Mouse (Mus musculus) forebrain, embryonic 13.5 days (tissue): ENCODE results near the gene Decr2. TPM values are rescaled to one million over a fixed set of nuclear protein-coding genes. Genes with fewer than 3 reads are reported as not detected.
A peak's percentile ranks its signal among the peaks of the same experiment; 100 is the strongest.
"Not testable (repeated sequence)": the region's sequence is repeated elsewhere in the genome, so short reads cannot be mapped to it uniquely, and the experiment has no call there.

Source experiments
- ATAC-seq: fragments of 200-750 bp; cut with Nextera tagmentation; 2 replicates; pipeline ENCODE4 v1.8.0; 2017
- H3K27ac ChIP-seq: fragments of 300-500 bp; sonication (generic); 2 replicates; pipeline ENCODE4 v1.5.1; 2015; ENCODE audit warnings: inconsistent platforms, mild to moderate bottlenecking, moderate library complexity
- H3K27me3 ChIP-seq: fragments of 300-500 bp; sonication (generic); 2 replicates; pipeline ENCODE4 v1.6.1; 2015; ENCODE audit warnings: mild to moderate bottlenecking, inconsistent platforms
- H3K36me3 ChIP-seq: fragments of 300-500 bp; sonication (generic); 2 replicates; pipeline ENCODE4 v1.6.1; 2015; ENCODE audit warnings: mild to moderate bottlenecking, inconsistent platforms; ENCODE audit not compliant: poor library complexity, severe bottlenecking
- H3K4me1 ChIP-seq: fragments of 300-500 bp; sonication (generic); 2 replicates; pipeline ENCODE4 v1.6.1; 2015; ENCODE audit warnings: inconsistent platforms
- H3K4me2 ChIP-seq: fragments of 300-500 bp; sonication (generic); 2 replicates; pipeline ENCODE4 v1.6.1; 2015; ENCODE audit warnings: inconsistent platforms, mild to moderate bottlenecking, moderate library complexity
- H3K4me3 ChIP-seq: fragments of 300-500 bp; sonication (generic); 2 replicates; pipeline ENCODE4 v1.5.1; 2015; ENCODE audit warnings: mild to moderate bottlenecking, inconsistent platforms
- H3K9ac ChIP-seq: fragments of 300-500 bp; sonication (generic); 2 replicates; pipeline ENCODE4 v1.6.1; 2015; ENCODE audit warnings: mild to moderate bottlenecking, inconsistent platforms
- H3K9me3 ChIP-seq: fragments of 300-500 bp; sonication (generic); replicated peaks from 2 replicates; pipeline ENCODE4 v1.6.1; 2016; ENCODE audit warnings: inconsistent platforms
- WGBS: fragments of 180-500 bp; shearing (Covaris S2); methylation state at CpG from one replicate; pipeline ENCODE4 v1.1.7; 2015; 5-methylcytosine and 5-hydroxymethylcytosine counted together
- polyA plus RNA-seq: library from polyadenylated mRNA; unstranded; fragments of >200 nt; fragmentation: Nextera tagmentation; extraction: Ambion mirVana; gene quantifications from 2 replicates; pipeline ENCODE4 v1.2.1, GENCODE M21; 2015

The Decr2 gene
- polyA plus RNA-seq, 1 experiment from 2014 or later = 25.8 TPM

- peaks cover 26% of the 10 kb centered on the region for H3K36me3 ChIP-seq
- H3K4me2 ChIP-seq = no peak overlapping the region
- peaks cover 21% of the 10 kb centered on the region for H3K27me3 ChIP-seq
- no peak overlapping the region for H3K4me3 ChIP-seq
- peaks cover 22% of the 10 kb centered on the region for H3K4me1 ChIP-seq
- H3K9ac ChIP-seq = no peak overlapping the region
- WGBS = 62% methylated on average over 5 of the region's 5 CpGs
- H3K9me3 ChIP-seq = no peaks in the 10 kb centered on the region
- ATAC-seq = 0 out of 2 replicates have a peak, but pooled peaks have one; percentile 16
- H3K27ac ChIP-seq = no peak overlapping the region
Observed at GRCm38 (mm10) chr17:26122431-26123140, 32.4 kb upstream of the Decr2 start.

DNA sequence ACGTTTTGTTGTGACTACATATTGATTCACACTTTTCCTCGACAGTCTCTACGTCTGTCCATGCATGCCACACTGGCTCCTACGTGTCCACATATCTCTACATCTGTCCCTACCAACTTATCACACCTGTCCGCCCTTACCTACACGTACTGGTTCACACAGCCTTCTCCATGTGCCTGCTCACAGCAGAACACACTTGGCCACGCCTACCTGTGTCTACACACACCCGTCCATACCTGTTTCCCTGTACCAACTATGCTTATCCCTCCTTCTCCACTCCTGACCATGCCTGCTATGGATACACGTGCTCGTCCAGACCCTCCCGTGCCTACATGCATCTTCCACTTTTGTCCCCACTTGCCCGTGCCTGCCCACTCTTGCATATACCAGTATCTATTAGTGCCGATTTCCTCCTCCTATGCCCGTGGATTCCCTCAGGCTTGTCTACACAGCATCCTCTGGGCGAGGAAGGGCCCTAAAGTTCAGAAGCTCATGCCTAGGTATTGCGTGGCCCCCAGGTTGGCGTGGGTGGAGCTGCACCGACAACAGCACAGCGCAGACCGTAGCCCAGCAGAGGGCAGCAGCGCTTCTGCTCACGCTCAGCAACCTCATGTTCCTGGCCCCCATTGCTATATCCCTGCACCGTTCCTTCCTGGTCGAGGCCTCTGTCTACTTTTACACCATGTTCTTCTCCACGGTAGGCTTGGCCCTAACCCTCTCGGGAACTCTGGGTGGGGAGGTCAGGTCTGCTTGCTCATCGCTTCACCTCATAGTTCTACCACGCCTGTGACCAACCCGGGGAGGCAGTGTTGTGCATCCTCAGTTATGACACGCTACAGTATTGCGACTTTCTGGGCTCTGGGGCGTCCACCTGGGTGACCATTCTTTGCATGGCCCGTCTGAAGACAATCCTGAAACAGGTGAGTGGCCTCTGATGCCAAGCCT lies 29.9 kb upstream of the Decr2 start:
- ATAC-seq = peak; percentile 20; the same call in 1 of the 2 replicates
- Histone ChIP-seq H3K27me3 (peaks cover 45% of the 10 kb centered on the region), H3K9me3 (no peaks in the 10 kb centered on the region), H3K4me1 (peaks cover 19% of the 10 kb centered on the region), H3K9ac (no peak overlapping the region), H3K27ac (no peak overlapping the region), H3K36me3 (peaks cover under 1% of the 10 kb centered on the region; the same call in 1 of the 2 replicates), H3K4me3 (no peak overlapping the region), H3K4me2 (no peak overlapping the region)
- 48% methylated on average over 33 of the region's 33 CpGs for WGBS

DNA sequence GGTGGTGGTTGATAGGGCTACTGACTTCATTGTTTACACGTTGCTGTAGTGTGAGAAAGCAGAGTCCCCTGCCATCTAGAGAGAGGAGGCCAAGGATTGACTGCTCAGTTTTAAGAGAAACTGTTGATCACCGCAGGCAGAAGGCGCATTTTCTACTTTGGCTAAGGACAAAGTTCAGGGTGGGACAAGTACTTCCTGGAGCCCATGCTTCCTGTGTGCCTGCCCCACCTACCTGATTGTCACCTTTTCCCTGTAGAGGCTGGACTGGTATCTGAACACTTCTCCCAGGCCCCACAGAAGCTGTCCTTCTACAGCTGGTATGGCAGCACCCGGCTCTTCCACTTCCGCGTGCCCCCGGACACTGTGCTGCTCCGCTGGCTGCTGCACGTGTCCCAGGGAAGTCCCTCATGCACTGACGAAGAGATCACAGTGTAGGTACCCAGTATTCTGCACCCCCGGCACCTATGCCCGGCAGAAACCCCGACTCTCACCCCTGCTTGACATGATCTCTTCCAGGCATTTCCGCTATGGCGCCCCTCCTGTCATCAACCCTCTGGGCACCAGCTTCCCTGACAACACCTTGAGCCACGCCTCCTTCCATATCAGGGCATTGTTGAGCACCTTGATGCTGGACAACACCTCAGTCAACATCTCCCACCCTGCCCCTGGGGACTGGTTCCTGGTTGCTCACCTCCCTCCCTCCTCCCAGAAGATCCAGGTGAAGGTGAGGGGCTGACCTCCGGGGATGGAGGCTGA lies 26.5 kb upstream of the Decr2 start:
- no peaks in the 10 kb centered on the region for H3K9me3 ChIP-seq
- H3K27ac ChIP-seq = no peak overlapping the region
- peaks cover 9% of the 10 kb centered on the region for H3K4me1 ChIP-seq
- H3K27me3 ChIP-seq = peaks cover 68% of the 10 kb centered on the region
- H3K4me2 ChIP-seq = no peak overlapping the region
- no peaks in the 10 kb centered on the region for H3K36me3 ChIP-seq
- no peak overlapping the region for H3K9ac ChIP-seq
- WGBS = 88% methylated on average over 17 of the region's 17 CpGs
- ATAC-seq = no peak
- H3K4me3 ChIP-seq = no peak overlapping the region

DNA sequence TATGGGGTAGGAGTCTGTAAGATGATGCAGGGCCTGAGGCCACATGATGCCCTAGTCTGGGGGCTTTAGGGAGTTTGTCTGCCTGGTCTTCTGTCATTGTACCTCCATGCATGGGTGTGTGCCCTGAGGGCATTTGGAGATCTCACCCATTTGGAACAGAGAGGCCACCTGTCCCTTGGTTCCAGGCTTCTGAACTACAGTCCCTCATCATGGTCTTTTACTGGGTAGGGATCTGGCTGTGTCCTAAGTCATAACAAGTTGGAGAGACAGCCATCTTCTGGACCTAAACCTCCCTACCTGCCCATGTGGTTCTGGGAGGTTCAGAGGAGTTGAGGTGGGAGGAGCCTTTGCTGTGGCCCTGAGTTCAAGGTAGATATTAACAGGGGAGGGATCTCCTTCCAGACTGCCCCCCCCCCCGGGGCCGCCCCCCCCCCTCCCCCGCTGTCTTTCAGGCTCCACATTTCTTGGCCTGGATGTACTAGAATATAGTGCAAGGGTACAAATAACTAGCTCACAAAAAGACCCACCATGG lies 25.9 kb upstream of the Decr2 start:
- H3K9me3 ChIP-seq = no peaks in the 10 kb centered on the region
- H3K27me3 ChIP-seq = peaks cover 74% of the 10 kb centered on the region
- no peak overlapping the region for H3K9ac ChIP-seq
- H3K4me2 ChIP-seq = no peak overlapping the region
- peaks cover 14% of the 10 kb centered on the region for H3K4me1 ChIP-seq
- H3K4me3 ChIP-seq = no peak overlapping the region
- H3K36me3 ChIP-seq = no peaks in the 10 kb centered on the region
- ATAC-seq = no peak
- WGBS = 63% methylated on average over 3 of the region's 3 CpGs
- no peak overlapping the region for H3K27ac ChIP-seq

DNA sequence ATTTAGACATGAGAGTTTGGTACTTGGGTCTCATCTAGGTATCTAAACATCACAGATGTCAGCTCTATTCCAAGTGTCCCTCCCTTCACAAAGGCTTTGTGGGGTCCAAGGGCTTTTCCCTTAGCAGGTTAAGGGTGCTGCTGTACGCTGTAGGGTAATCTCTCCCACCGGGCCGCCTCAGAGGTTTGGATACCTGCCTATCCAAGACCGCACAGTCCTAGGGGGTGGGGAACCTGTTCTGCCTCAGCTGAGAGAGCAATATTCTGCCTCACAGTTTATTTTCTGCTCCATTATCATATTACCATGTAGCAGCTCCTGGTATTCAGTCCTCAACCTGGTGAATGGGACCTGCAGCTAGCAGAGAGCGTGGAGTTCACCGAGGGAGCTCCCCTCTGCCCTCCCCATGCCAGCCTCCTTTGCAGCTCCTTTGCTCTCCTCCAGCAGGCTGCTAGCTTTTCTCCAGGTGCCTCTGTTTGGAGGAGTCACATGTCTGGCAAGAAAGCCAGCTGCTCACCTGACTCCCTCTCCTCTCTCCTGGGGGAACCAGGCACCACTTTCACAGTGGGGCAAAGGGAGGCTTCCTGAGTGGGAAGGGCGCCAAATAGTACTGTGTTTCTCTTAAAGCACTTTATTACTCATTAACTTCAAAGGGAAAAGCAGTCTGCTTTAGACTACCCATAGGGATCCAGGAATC lies 25.2 kb upstream of the Decr2 start:
- Histone ChIP-seq H3K27me3 (peaks cover 80% of the 10 kb centered on the region), H3K27ac (no peak overlapping the region), H3K36me3 (no peaks in the 10 kb centered on the region), H3K4me1 (peaks cover 19% of the 10 kb centered on the region), H3K9ac (no peak overlapping the region), H3K4me2 (no peak overlapping the region), H3K9me3 (no peaks in the 10 kb centered on the region), H3K4me3 (no peak overlapping the region)
- ATAC-seq = no peak
- WGBS = 86% methylated on average over 7 of the region's 7 CpGs

GRCm38 (mm10) chr17:26114461-26114860 lies 24.3 kb upstream of the Decr2 start:
- not testable (repeated sequence) for H3K36me3 ChIP-seq, H3K9ac ChIP-seq, H3K27ac ChIP-seq, ATAC-seq, H3K9me3 ChIP-seq, H3K4me3 ChIP-seq, H3K4me2 ChIP-seq
- Histone ChIP-seq H3K27me3 (peaks cover 78% of the 10 kb centered on the region), H3K4me1 (peaks cover 19% of the 10 kb centered on the region)
- WGBS = 71% methylated on average over 7 of the region's 7 CpGs

DNA sequence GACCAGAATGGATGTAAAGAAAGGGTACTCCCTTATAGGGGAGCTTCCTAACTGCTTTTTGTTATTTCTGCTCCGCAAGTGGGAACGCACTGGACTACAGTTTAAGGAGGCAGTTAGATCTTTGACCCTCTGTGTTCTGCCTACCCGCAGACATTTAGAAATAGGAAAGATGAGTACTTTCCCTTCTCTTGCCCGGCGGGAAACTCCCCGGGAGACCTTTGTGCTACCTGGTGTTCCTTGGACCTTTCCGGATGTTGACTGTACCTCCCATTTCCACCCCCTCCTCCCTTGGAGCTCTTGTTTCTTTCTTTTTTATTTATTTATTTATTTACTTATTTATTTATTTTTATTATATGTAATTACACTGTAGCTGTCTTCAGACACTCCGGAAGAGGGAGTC lies 23.9 kb upstream of the Decr2 start:
- Histone ChIP-seq H3K4me2 (peak overlapping the region; percentile 95), H3K27me3 (peaks cover 74% of the 10 kb centered on the region), H3K4me3 (peak overlapping the region; percentile 82), H3K9me3 (no peaks in the 10 kb centered on the region), H3K27ac (no peak overlapping the region), H3K36me3 (no peaks in the 10 kb centered on the region), H3K9ac (peak overlapping the region; percentile 85), H3K4me1 (peaks cover 19% of the 10 kb centered on the region)
- ATAC-seq = 0 out of 2 replicates have a peak, but pooled peaks have one; percentile 5
- 12% methylated on average over 8 of the region's 8 CpGs for WGBS

GRCm38 (mm10) chr17:26113181-26113948 lies 23.2 kb upstream of the Decr2 start, which contains the start of gene Tmem8:
Tmem8 (plus strand) TSS chr17:26113299.
- Histone ChIP-seq H3K27ac (no peak within 1 kb of the TSS), H3K9ac (peak within 1 kb of the TSS; percentile 85), H3K4me1 (peaks cover 19% of the 10 kb centered on the region), H3K36me3 (no peaks in the 10 kb centered on the region), H3K4me2 (peak within 1 kb of the TSS; percentile 95), H3K27me3 (peaks cover 70% of the 10 kb centered on the region), H3K9me3 (no peaks in the 10 kb centered on the region), H3K4me3 (peak within 1 kb of the TSS; percentile 82)
- WGBS = under 1% methylated on average over 52 of the region's 75 CpGs
- peak; percentile 82 for ATAC-seq

GRCm38 (mm10) chr17:26112751-26113150 lies 22.6 kb upstream of the Decr2 start:
- Histone ChIP-seq H3K4me3 (peak overlapping the region; percentile 82), H3K4me1 (peaks cover 19% of the 10 kb centered on the region), H3K4me2 (peak overlapping the region; percentile 95), H3K27ac (no peak overlapping the region), H3K9me3 (no peaks in the 10 kb centered on the region), H3K9ac (peak overlapping the region; percentile 85), H3K27me3 (peaks cover 65% of the 10 kb centered on the region), H3K36me3 (no peaks in the 10 kb centered on the region)
- ATAC-seq = no peak
- 18% methylated on average over 14 of the region's 14 CpGs for WGBS

DNA sequence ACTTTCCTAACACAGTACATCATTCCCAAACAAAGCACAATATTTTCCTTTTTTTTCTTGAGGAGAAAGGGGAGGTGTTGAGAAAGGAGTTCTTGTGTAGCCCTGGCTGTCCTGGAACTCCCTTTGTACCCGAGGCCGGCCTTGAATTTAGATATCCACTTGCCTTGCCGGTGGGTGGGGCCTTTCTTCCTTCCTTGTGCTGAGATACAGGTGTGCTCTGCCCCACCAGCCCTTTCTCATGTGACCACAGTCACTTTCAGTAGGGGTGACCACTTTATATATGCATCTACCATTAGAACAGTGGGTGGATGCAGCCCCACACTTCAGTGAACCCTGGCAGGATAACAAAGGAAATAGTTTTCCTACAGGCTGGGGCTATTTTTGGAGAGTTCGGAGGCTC lies 21.6 kb upstream of the Decr2 start:
- peaks cover 55% of the 10 kb centered on the region for H3K27me3 ChIP-seq
- H3K36me3 ChIP-seq = no peaks in the 10 kb centered on the region
- no peak overlapping the region for H3K4me2 ChIP-seq
- no peak for ATAC-seq
- H3K27ac ChIP-seq = no peak overlapping the region
- no peaks in the 10 kb centered on the region for H3K9me3 ChIP-seq
- WGBS = 23% methylated on average over 4 of the region's 4 CpGs
- H3K9ac ChIP-seq = no peak overlapping the region
- no peak overlapping the region for H3K4me3 ChIP-seq
- H3K4me1 ChIP-seq = peaks cover 19% of the 10 kb centered on the region
